Mouse (Mus musculus) heart, adult 11 months (tissue): ENCODE measurements around the gene Gm39566.
A peak's percentile ranks its signal among the peaks of the same experiment; 100 is the strongest.

Source experiments
- DNase-seq: peaks from one replicate; pipeline ENCODE4 v3.0.0; 2022

The Gm39566 gene

GRCm38 (mm10) chr11:69833554-69833953 is 18.5 kb upstream of the Gm39566 start:
- DNase-seq: no peak

- no peak for DNase-seq
Measured at GRCm38 (mm10) chr11:69828832-69829231, 13.7 kb upstream of the Gm39566 start.

- DNase-seq: no peak
Measured at GRCm38 (mm10) chr11:69823456-69823855, 8.4 kb upstream of the Gm39566 start.

GRCm38 (mm10) chr11:69822080-69822479 is 7.0 kb upstream of the Gm39566 start, which contains the start of gene Spem1:
Gene Spem1 (minus strand): TSS chr11:69822180.
- DNase-seq: no peak

- no peak for DNase-seq
Measured at GRCm38 (mm10) chr11:69818871-69819270, 3.8 kb upstream of the Gm39566 start.

- DNase-seq: no peak
Measured at GRCm38 (mm10) chr11:69818365-69818764, 3.3 kb upstream of the Gm39566 start, which contains the start of gene Spem2. Gene Spem2 (minus strand): TSS chr11:69818465.

- DNase-seq: no peak
Measured at GRCm38 (mm10) chr11:69816520-69816919, 1.4 kb upstream of the Gm39566 start.

- no peak for DNase-seq
Measured at GRCm38 (mm10) chr11:69810280-69810679, 4.8 kb downstream of the Gm39566 start.

GRCm38 (mm10) chr11:69807641-69808040 is 7.5 kb downstream of the Gm39566 start:
- DNase-seq: no peak

GRCm38 (mm10) chr11:69806378-69806777 is 8.7 kb downstream of the Gm39566 start:
- DNase-seq: no peak

- DNase-seq: peak; percentile 91
Measured at GRCm38 (mm10) chr11:69804972-69805909, 9.9 kb downstream of the Gm39566 start, which contains the start of gene Tmem102. Gene Tmem102 (minus strand): TSS chr11:69805624.

- peak; percentile 96 for DNase-seq
Measured at GRCm38 (mm10) chr11:69804652-69804940, 10.5 kb downstream of the Gm39566 start.

GRCm38 (mm10) chr11:69803786-69804651 is 11.1 kb downstream of the Gm39566 start:
- DNase-seq: peak; percentile 98

GRCm38 (mm10) chr11:69803328-69803727 is 11.8 kb downstream of the Gm39566 start:
- no peak for DNase-seq

- DNase-seq: peak; percentile 99
Measured at GRCm38 (mm10) chr11:69802648-69803105, 12.4 kb downstream of the Gm39566 start.

GRCm38 (mm10) chr11:69801379-69801977 is 13.6 kb downstream of the Gm39566 start, which contains the start of gene Fgf11:
Gene Fgf11 (minus strand): TSS chr11:69801857.
- peak; percentile 95 for DNase-seq

GRCm38 (mm10) chr11:69800392-69801197 is 14.5 kb downstream of the Gm39566 start:
- DNase-seq: peak; percentile 97

GRCm38 (mm10) chr11:69800138-69800391 is 15.0 kb downstream of the Gm39566 start:
- DNase-seq: no peak

- peak; percentile 94 for DNase-seq
Measured at GRCm38 (mm10) chr11:69799394-69800137, 15.5 kb downstream of the Gm39566 start.

- DNase-seq: peak; percentile 90
Measured at GRCm38 (mm10) chr11:69797924-69798323, 17.2 kb downstream of the Gm39566 start.

GRCm38 (mm10) chr11:69795983-69796435 is 19.1 kb downstream of the Gm39566 start:
- no peak for DNase-seq
